Mouse (Mus musculus): Measurements from ENCODE around the gene Aox4. TPM values are rescaled to one million over a fixed set of nuclear protein-coding genes. Genes with fewer than 3 reads are reported as not detected.
A peak's percentile ranks its signal among the peaks of the same experiment; 100 is the strongest.

Gene Aox4
- total RNA-seq, 1 experiment from 2014 or later, result 0.55 TPM

DNA sequence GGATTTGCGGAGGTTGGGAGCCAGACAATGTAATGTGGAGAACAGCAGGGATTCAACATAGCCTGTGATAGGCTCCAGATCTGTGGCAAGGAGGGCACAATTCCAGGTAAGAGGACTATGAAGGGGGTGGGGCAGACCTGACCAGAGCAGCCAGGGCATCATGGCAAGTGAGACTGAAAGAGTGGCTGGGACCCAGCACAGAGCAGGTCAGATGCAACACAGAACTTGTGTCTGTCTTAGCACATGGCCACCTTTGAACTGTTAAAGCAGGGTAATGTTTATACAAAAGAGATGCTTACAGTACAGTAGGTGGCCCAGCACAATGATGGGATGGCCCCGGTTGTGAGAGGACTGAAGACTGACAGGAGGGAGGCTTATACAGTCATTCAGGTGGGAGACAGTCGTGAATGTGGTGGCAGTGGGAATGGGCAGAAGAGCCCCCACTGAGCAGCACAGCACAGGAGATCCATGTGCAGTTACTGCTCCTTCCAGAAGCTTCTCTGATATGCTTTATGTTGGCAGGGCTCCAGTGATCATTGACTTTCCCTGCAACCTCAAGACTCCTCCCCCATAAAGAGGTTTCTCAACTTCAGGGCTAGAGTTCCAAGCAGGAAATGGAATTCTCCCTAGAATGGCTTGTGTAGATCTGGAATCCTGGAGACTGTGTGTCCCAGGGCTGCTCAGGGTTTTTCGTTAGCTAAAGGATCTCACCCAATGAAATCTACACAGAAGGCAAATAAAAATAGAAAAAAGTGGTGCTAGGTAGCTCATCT lies 27.5 kb downstream of the Aox4 start:
- ATAC-seq (replicated peaks in 1 of 2; ENCODE audit: insufficient read depth in 1 of 2, low FRiP score in 2 of 2, low TSS enrichment in 1 of 2, low read depth in 1 of 2, poor library complexity in 2 of 2, severe bottlenecking in 2 of 2), result no peak

DNA sequence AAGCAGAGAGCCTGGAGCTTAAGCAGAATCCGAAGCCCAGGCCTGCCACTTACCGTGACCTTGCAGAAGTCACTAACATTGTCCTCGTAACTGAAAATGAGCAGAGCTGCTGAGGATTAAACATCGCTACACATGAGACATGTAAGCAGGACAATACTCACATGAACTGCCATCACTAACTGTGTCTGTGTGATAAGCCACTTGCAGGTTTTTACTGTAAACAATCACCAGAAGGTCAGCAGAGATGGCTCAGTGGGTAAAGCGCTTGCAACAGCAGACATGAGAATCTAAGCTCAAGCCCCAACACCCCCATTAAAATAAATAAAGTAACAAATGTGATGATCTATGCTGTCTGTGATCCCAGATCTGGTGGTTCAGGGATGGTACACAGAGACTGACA lies 28.2 kb downstream of the Aox4 start:
- ATAC-seq (replicated peaks in 1 of 2; ENCODE audit: insufficient read depth in 1 of 2, low FRiP score in 2 of 2, low TSS enrichment in 1 of 2, low read depth in 1 of 2, poor library complexity in 2 of 2, severe bottlenecking in 2 of 2), result no peak

DNA sequence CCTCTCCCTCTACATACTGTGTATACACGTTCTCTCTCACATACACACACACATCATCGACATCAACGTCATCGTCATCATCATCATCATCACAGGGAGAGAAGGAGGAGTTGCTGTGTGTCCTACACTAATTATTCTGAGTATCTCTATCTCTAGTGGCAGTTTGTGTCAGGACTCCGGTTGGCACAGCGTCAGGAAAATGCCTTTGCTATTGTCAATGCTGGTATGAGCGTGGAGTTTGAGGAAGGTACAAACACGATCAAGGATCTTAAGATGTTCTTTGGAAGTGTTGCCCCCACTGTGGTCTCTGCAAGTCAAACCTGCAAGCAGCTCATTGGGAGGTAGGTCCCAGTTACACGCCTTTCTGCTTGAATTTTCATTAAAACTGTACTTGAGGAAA lies 28.8 kb downstream of the Aox4 start:
- no peak for ATAC-seq (replicated peaks in 1 of 2; ENCODE audit: insufficient read depth in 1 of 2, low FRiP score in 2 of 2, low TSS enrichment in 1 of 2, low read depth in 1 of 2, poor library complexity in 2 of 2, severe bottlenecking in 2 of 2)

GRCm38 (mm10) chr1:58240347-58240746 lies 30.1 kb downstream of the Aox4 start:
- 0 out of 4 replicates have a peak, but pooled peaks of 1 of the 2 experiments have one; percentile 12 for ATAC-seq (replicated peaks in 1 of 2; ENCODE audit: insufficient read depth in 1 of 2, low FRiP score in 2 of 2, low TSS enrichment in 1 of 2, low read depth in 1 of 2, poor library complexity in 2 of 2, severe bottlenecking in 2 of 2)

- ATAC-seq (replicated peaks in 1 of 2; ENCODE audit: insufficient read depth in 1 of 2, low FRiP score in 2 of 2, low TSS enrichment in 1 of 2, low read depth in 1 of 2, poor library complexity in 2 of 2, severe bottlenecking in 2 of 2), result 0 out of 4 replicates have a peak, but pooled peaks of 1 of the 2 experiments have one; percentile 56
Measured at GRCm38 (mm10) chr1:58244487-58244886, 34.3 kb downstream of the Aox4 start.

GRCm38 (mm10) chr1:58248518-58248917 lies 38.3 kb downstream of the Aox4 start:
- ATAC-seq (replicated peaks in 1 of 2; ENCODE audit: insufficient read depth in 1 of 2, low FRiP score in 2 of 2, low TSS enrichment in 1 of 2, low read depth in 1 of 2, poor library complexity in 2 of 2, severe bottlenecking in 2 of 2), result no peak

DNA sequence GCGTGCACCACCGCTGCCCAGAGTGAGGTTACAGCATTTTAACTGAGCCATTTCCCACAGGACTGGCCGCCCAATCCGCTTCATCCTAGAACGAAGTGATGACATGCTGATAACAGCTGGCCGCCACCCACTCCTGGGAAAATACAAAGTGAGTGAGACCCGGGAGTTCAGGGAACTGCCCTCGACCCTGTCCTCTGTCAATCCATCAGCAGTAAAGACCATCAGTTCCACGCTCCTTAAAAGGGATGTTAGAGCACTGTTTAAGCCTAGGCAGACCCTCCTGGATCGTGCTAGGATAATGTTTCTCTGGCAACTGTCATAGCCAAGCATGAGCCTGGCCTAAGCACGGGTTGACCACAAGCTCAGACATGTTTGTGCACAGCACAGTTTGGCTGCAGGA lies 43.3 kb downstream of the Aox4 start:
- no peak for ATAC-seq (replicated peaks in 1 of 2; ENCODE audit: insufficient read depth in 1 of 2, low FRiP score in 2 of 2, low TSS enrichment in 1 of 2, low read depth in 1 of 2, poor library complexity in 2 of 2, severe bottlenecking in 2 of 2)

DNA sequence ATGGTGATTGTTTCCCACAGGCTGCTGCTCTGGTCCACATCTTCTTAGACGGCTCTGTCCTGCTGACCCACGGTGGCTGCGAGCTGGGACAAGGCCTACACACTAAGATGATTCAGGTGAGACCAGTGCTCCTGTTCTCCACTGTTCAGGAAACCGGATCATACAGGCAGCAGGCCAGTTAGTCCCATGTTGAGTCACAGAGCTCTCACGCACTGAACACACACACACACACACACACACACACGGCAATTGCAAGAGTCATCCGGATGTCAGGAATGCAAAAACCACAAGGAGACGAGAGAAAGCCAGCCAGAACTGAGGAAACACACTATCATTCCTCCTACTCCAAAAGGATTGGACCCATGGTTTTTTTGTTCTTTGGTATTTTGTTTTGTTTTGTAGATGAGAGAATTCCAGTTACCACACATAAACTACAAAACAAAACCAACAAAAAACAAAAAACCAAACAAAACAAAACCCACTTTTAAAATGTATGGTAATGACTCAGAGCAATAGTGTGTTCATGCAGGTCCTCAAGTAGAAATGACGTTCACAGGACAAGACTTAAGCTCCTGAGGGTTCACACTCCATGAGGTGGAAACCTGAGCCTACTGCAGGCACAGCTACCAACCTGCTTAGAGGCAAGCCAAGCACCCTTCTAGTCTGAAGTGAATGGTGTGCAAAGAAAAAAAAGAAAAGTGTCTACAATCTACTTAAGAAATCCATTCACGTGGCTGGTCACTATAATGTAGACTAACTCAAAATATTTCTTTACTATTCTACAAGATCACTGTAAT lies 47.2 kb downstream of the Aox4 start:
- no peak for ATAC-seq (replicated peaks in 1 of 2; ENCODE audit: insufficient read depth in 1 of 2, low FRiP score in 2 of 2, low TSS enrichment in 1 of 2, low read depth in 1 of 2, poor library complexity in 2 of 2, severe bottlenecking in 2 of 2)

- no peak for ATAC-seq (replicated peaks in 1 of 2; ENCODE audit: insufficient read depth in 1 of 2, low FRiP score in 2 of 2, low TSS enrichment in 1 of 2, low read depth in 1 of 2, poor library complexity in 2 of 2, severe bottlenecking in 2 of 2)
Measured at GRCm38 (mm10) chr1:58260311-58260710, 50.1 kb downstream of the Aox4 start.

DNA sequence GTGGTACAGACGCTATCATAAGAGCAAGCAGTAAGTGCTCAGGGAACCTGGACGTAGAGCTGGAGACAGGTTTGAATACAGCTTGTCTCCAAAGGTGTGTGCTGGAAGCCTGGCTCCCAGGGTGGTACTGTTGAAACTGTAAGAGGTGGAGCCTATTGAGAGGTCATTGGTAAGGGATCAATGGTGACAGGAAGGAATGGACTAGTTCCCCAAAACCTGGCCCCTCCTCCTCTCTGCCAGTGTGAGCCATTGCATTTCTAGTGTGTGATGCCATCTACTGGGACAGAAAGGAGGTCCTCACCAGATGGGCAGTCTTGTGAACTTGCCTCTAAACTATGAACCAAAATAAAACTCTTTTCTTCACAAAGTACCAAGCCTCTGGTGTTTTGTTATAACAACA lies 58.0 kb downstream of the Aox4 start:
- ATAC-seq (replicated peaks in 1 of 2; ENCODE audit: insufficient read depth in 1 of 2, low FRiP score in 2 of 2, low TSS enrichment in 1 of 2, low read depth in 1 of 2, poor library complexity in 2 of 2, severe bottlenecking in 2 of 2), result no peak; a peak in 1 of 4 replicates

DNA sequence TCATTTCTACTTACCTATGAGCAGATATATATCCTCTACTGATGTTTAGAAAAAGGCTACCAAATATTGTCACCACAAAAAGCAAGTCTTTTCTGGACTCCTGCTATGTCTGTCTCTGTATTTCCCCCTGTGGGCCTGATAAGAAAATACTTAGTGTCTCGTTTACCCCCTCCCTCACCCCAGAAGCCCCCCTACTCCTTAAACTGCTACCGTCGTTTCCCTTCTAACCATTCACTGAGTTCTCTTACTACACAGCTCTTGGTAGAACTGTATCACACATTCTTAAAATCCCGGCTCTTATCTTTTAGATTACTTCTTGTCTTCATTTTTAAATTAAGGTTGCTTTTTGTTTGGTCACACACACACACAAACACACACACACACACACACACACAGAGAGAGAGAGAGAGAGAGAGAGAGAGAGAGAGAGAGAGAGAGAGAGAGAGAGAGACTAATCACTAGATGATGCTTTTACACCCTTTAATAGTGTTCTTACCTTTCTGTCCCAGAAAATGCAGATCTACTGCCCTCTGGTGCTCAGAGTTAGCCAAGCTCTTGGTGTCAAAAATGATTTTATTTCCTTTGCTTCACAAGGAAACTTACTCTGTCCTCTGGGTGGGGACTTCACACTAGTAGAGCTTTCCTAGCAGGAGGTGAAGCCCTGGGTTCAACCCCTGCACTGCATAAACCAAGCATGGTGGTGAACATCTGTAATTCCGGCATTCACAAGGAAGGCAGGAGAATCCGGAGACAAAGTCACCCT lies 60.8 kb downstream of the Aox4 start:
- ATAC-seq (replicated peaks in 1 of 2; ENCODE audit: insufficient read depth in 1 of 2, low FRiP score in 2 of 2, low TSS enrichment in 1 of 2, low read depth in 1 of 2, poor library complexity in 2 of 2, severe bottlenecking in 2 of 2), result peak; percentile 61 to 80; a peak in 2 of 4 replicates

DNA sequence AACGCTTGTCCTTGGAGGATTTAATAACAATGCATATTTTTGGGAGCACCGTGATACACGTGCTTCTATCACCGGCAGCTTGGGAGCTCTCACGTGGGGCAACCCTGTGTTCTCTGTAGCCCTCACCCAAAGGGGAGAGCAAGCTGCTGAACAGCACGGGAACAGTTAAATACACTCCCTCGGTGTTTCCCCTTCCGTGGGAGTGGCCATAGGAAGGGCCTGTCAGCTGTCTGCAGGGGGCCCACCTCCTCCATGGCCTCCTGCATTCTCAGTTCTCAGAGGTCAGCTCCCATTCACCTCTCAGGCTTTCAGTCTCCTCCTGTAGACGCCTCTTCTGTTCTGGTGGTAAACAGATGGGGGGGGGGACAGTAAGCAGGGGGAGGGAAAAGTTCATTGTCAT lies 65.7 kb downstream of the Aox4 start:
- peak in 1 of 2 experiments; percentile 62; a peak in 2 of 4 replicates for ATAC-seq (replicated peaks in 1 of 2; ENCODE audit: insufficient read depth in 1 of 2, low FRiP score in 2 of 2, low TSS enrichment in 1 of 2, low read depth in 1 of 2, poor library complexity in 2 of 2, severe bottlenecking in 2 of 2)

- no peak for ATAC-seq (replicated peaks in 1 of 2; ENCODE audit: insufficient read depth in 1 of 2, low FRiP score in 2 of 2, low TSS enrichment in 1 of 2, low read depth in 1 of 2, poor library complexity in 2 of 2, severe bottlenecking in 2 of 2)
Measured at GRCm38 (mm10) chr1:58278026-58278425, 67.8 kb downstream of the Aox4 start, which contains the start of gene Aox2. Aox2 (plus strand) TSS chr1:58278326.

GRCm38 (mm10) chr1:58278513-58278912 lies 68.3 kb downstream of the Aox4 start:
- no peak for ATAC-seq (replicated peaks in 1 of 2; ENCODE audit: insufficient read depth in 1 of 2, low FRiP score in 2 of 2, low TSS enrichment in 1 of 2, low read depth in 1 of 2, poor library complexity in 2 of 2, severe bottlenecking in 2 of 2)

DNA sequence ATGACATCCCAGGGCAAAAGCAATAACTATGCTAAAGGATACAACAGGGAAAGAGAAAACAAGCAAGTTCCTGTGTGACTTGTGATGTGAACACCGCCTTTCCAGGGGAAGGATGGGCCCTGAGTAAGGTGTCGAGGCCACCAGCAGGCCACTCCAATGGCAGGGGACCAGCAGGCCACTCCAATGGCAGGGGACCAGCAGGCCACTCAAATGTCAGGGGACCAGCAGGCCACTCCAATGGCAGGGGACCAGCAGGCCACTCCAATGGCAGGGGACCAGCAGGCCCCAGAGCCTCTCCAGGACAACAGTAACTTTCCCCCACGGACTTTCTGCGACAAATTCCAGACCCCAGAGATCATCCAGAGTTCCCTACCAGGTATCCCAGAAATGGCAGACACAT lies 70.2 kb downstream of the Aox4 start:
- ATAC-seq (replicated peaks in 1 of 2; ENCODE audit: insufficient read depth in 1 of 2, low FRiP score in 2 of 2, low TSS enrichment in 1 of 2, low read depth in 1 of 2, poor library complexity in 2 of 2, severe bottlenecking in 2 of 2), result no peak

DNA sequence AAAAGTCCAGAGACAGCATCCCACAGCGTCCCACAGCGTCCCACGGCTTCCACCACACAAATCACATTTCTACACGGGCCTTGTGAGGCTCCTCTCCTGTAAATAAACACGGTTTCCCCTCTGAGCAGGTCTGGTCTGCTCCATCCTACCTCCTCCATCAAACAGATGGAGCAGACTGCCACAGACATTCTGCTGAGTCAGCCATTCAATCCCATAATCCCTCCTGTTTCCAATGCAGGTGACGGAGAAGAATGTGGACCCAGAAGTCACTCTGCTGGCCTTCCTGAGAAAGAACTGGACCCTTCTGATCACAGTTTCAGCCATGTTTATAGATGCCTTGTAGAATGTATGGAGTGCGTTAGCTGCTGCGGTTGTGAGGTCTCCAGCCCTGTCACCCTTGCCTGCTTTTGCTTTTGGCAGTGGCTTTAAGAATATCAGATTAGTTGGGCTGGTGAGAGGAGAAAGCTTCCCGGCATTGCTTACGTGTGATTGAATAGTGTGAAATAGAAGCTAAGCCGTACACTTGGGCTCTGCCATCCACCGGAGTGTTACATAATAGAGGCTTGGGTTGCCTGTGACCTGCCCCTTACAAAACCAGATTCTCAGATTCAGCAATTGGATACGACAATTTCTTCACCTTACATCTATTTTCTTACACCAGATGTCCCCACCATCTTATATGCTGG lies 70.9 kb downstream of the Aox4 start:
- ATAC-seq (replicated peaks in 1 of 2; ENCODE audit: insufficient read depth in 1 of 2, low FRiP score in 2 of 2, low TSS enrichment in 1 of 2, low read depth in 1 of 2, poor library complexity in 2 of 2, severe bottlenecking in 2 of 2), result no peak

DNA sequence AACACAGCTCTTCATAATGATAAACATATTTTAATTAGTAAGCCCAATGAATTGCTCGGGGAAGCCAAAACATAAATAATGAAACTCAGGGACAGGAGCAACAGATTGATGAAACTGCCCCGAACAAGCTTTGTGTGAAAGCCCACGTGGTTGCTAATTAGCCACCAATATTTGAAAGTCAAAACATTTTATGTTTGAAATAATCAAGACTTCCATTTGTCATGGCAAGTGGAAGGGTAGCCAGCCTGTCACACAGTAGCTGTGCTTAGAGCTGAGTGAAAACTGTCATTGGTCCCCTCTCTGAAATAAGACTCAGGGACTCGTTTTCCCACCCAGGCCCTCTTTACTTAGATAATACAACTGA lies 71.4 kb downstream of the Aox4 start:
- no peak for ATAC-seq (replicated peaks in 1 of 2; ENCODE audit: insufficient read depth in 1 of 2, low FRiP score in 2 of 2, low TSS enrichment in 1 of 2, low read depth in 1 of 2, poor library complexity in 2 of 2, severe bottlenecking in 2 of 2)
